9 mouse cellular contexts compared by ENCODE assay signal in genomic region chr8:83624739-83625138, GRCm38 (mm10). TPM values are rescaled to one million over a fixed set of nuclear protein-coding genes. Genes with fewer than 3 reads are reported as not detected.
DNase-seq lines count a peak whose midpoint lies in the region; ATAC-seq and TF ChIP-seq lines count a peak whose summit lies in the region.
"Had no signal": no experiment of that assay in that cellular context is flagged by ENCODE, and none has a peak within 500 bp of the region (broad histone marks: within the 10 kb centered on the region; RNA-seq: fewer than 3 reads in every experiment).

No protein-coding gene starts in this region.

- TF ChIP-seq CTCF in midbrain, postnatal 0 days (IDR thresholded peaks at IDR 0.05): peak; percentile 76
- TF ChIP-seq CTCF in kidney, postnatal 0 days (IDR thresholded peaks at IDR 0.05; ENCODE audit: low read depth): peak; percentile 79
- TF ChIP-seq CTCF in small intestine, adult 2 months (IDR thresholded peaks at IDR 0.05; ENCODE audit: extremely low read depth, insufficient read length, insufficient replicate concordance, low read depth, low read length): peak; percentile 54; the same call in 1 of the 2 replicates

- no peak for ATAC-seq in midbrain, postnatal 0 days (ENCODE audit: low FRiP score)
- ATAC-seq in midbrain, embryonic 15.5 days (replicated peaks): no peak
- ATAC-seq in kidney, postnatal 0 days (replicated peaks; ENCODE audit: low FRiP score, low read depth): no peak

- no peak for TF ChIP-seq POLR2A in small intestine, adult 2 months (IDR thresholded peaks at IDR 0.05; ENCODE audit: low read depth, low read length)

- no peaks in the 10 kb centered on the region for H3K4me1 ChIP-seq in midbrain, postnatal 0 days (ENCODE audit: insufficient read depth, low read length)
- H3K4me1 ChIP-seq in midbrain, embryonic 15.5 days: 0 out of 2 replicates have a peak, but pooled peaks cover 7% of the 10 kb centered on the region
- H3K4me1 ChIP-seq in kidney, postnatal 0 days (replicated peaks; ENCODE audit: insufficient read depth, low read length): no peaks in the 10 kb centered on the region
- peaks cover 2% of the 10 kb centered on the region for H3K4me1 ChIP-seq in small intestine, adult 2 months (ENCODE audit: control insufficient read depth, insufficient read depth, insufficient read length, low read length)

- no peak overlapping the region for H3K4me2 ChIP-seq in midbrain, postnatal 0 days (ENCODE audit: low read depth, low read length, poor library complexity, severe bottlenecking)
- no peak overlapping the region for H3K4me2 ChIP-seq in midbrain, embryonic 15.5 days
- no peak overlapping the region for H3K4me2 ChIP-seq in kidney, postnatal 0 days (ENCODE audit: low read length)
- H3K4me2 ChIP-seq: embryonic facial prominence, embryonic 15.5 days had no signal

- peak; percentile 68 to 76 for DNase-seq in cerebellum, postnatal 10 days
- no peak for DNase-seq in cerebellum, adult 9-11 months
- peak; percentile 31 for DNase-seq in midbrain, postnatal 0 days (ENCODE audit: low spot score)
- peak; percentile 50 for DNase-seq in kidney, postnatal 0 days (ENCODE audit: low spot score)
- no peak for DNase-seq in thymus, postnatal 4 days
- no peak for DNase-seq in gastrocnemius, postnatal 25 days

- no peak overlapping the region for H3K27ac ChIP-seq in midbrain, postnatal 0 days (ENCODE audit: low read depth, low read length)
- no peak overlapping the region for H3K27ac ChIP-seq in midbrain, embryonic 15.5 days
- no peak overlapping the region for H3K27ac ChIP-seq in kidney, postnatal 0 days
- H3K27ac ChIP-seq in small intestine, adult 2 months (ENCODE audit: insufficient read depth, low read depth, low read length): no peak overlapping the region
- H3K27ac ChIP-seq: embryonic facial prominence, embryonic 15.5 days had no signal

- H3K9ac ChIP-seq in midbrain, postnatal 0 days (replicated peaks; ENCODE audit: low read length, poor library complexity, severe bottlenecking): no peak overlapping the region
- no peak overlapping the region for H3K9ac ChIP-seq in midbrain, embryonic 15.5 days
- H3K9ac ChIP-seq in kidney, postnatal 0 days (ENCODE audit: low read depth, low read length): no peak overlapping the region
- H3K9ac ChIP-seq: embryonic facial prominence, embryonic 15.5 days had no signal

- H3K36me3 ChIP-seq in midbrain, postnatal 0 days (ENCODE audit: insufficient read depth, low read length): no peaks in the 10 kb centered on the region
- H3K36me3 ChIP-seq in midbrain, embryonic 15.5 days (replicated peaks): no peaks in the 10 kb centered on the region
- H3K36me3 ChIP-seq in kidney, postnatal 0 days (ENCODE audit: insufficient read depth, low read length): no peaks in the 10 kb centered on the region
- H3K36me3 ChIP-seq in small intestine, adult 2 months (ENCODE audit: control insufficient read depth, insufficient read depth, low read length): no peaks in the 10 kb centered on the region
- H3K36me3 ChIP-seq: embryonic facial prominence, embryonic 15.5 days had no signal

- WGBS in midbrain, postnatal 0 days: 46% methylated on average over 3 of the region's 3 CpGs
- WGBS in midbrain, embryonic 15.5 days: 42% methylated on average over 3 of the region's 3 CpGs
- WGBS in kidney, postnatal 0 days: 38% methylated on average over 3 of the region's 3 CpGs
- WGBS in small intestine, adult 2 months: 27% methylated on average over 3 of the region's 3 CpGs

- H3K27me3 ChIP-seq in midbrain, postnatal 0 days (ENCODE audit: insufficient read depth, low read length): no peaks in the 10 kb centered on the region
- H3K27me3 ChIP-seq in midbrain, embryonic 15.5 days (replicated peaks): no peaks in the 10 kb centered on the region
- H3K27me3 ChIP-seq in kidney, postnatal 0 days (ENCODE audit: insufficient read depth, low read length): no peaks in the 10 kb centered on the region
- no peaks in the 10 kb centered on the region for H3K27me3 ChIP-seq in small intestine, adult 2 months (ENCODE audit: control insufficient read depth, insufficient read depth, low read length)
- H3K27me3 ChIP-seq: embryonic facial prominence, embryonic 15.5 days had no signal

- no peak overlapping the region for H3K4me3 ChIP-seq in midbrain, postnatal 0 days (ENCODE audit: low read depth, low read length)
- no peak overlapping the region for H3K4me3 ChIP-seq in midbrain, embryonic 15.5 days
- H3K4me3 ChIP-seq in kidney, postnatal 0 days (replicated peaks; ENCODE audit: low read depth, low read length): no peak overlapping the region
- no peak overlapping the region for H3K4me3 ChIP-seq in small intestine, adult 2 months (ENCODE audit: low read depth, low read length)
- H3K4me3 ChIP-seq: embryonic facial prominence, embryonic 15.5 days had no signal

- no peaks in the 10 kb centered on the region for H3K9me3 ChIP-seq in midbrain, postnatal 0 days (ENCODE audit: low read length)
- no peaks in the 10 kb centered on the region for H3K9me3 ChIP-seq in midbrain, embryonic 15.5 days
- no peaks in the 10 kb centered on the region for H3K9me3 ChIP-seq in kidney, postnatal 0 days (replicated peaks; ENCODE audit: low read length)
- H3K9me3 ChIP-seq: embryonic facial prominence, embryonic 15.5 days had no signal

RNA-seq across cellular contexts. Expression of gene Dnajb1, which starts 16.7 kb away (rescaled TPM):
- total RNA-seq in midbrain, postnatal 0 days (2014; rRNA removed): 41.0 and 43.3 TPM in 2 replicates
- 60.3 and 72.4 TPM in 2 replicates for polyA plus RNA-seq in midbrain, postnatal 0 days (2015; fragmentation: Nextera tagmentation; extraction: Ambion mirVana)
- polyA plus RNA-seq in midbrain, embryonic 15.5 days (2015; fragmentation: Nextera tagmentation; extraction: Ambion mirVana): 65.2 and 65.5 TPM in 2 replicates
- 30.2 and 35.3 TPM in 2 replicates for polyA plus RNA-seq in kidney, postnatal 0 days (2015; fragmentation: Nextera tagmentation; extraction: Ambion mirVana)
- 21.1 and 34.0 TPM in 2 replicates for polyA plus RNA-seq in small intestine, adult 2 months (2012; rRNA removed)
- 1 to 10 TPM; 4.6 to 6.0 TPM for total RNA-seq in gastrocnemius, postnatal 25 days (2021)

RNA-seq across cellular contexts. Expression of gene Tecr, which starts 17.0 kb away (rescaled TPM):
- 1,134 and 1,270 TPM in 2 replicates for total RNA-seq in midbrain, postnatal 0 days (2014; rRNA removed)
- 1,433 and 1,533 TPM in 2 replicates for polyA plus RNA-seq in midbrain, postnatal 0 days (2015; fragmentation: Nextera tagmentation; extraction: Ambion mirVana)
- polyA plus RNA-seq in midbrain, embryonic 15.5 days (2015; fragmentation: Nextera tagmentation; extraction: Ambion mirVana): 1,118 and 1,124 TPM in 2 replicates
- polyA plus RNA-seq in kidney, postnatal 0 days (2015; fragmentation: Nextera tagmentation; extraction: Ambion mirVana): 560 and 574 TPM in 2 replicates
- polyA plus RNA-seq in small intestine, adult 2 months (2012; rRNA removed): 184 and 322 TPM in 2 replicates
- 100 to 1,000 TPM; 313 to 489 TPM for total RNA-seq in gastrocnemius, postnatal 25 days (2021)

RNA-seq across cellular contexts. Expression of gene Gipc1, which starts 27.7 kb away (rescaled TPM):
- total RNA-seq in midbrain, postnatal 0 days (2014; rRNA removed): 72.3 and 74.2 TPM in 2 replicates
- polyA plus RNA-seq in midbrain, postnatal 0 days (2015; fragmentation: Nextera tagmentation; extraction: Ambion mirVana): 108 and 111 TPM in 2 replicates
- polyA plus RNA-seq in midbrain, embryonic 15.5 days (2015; fragmentation: Nextera tagmentation; extraction: Ambion mirVana): 128 and 132 TPM in 2 replicates
- polyA plus RNA-seq in kidney, postnatal 0 days (2015; fragmentation: Nextera tagmentation; extraction: Ambion mirVana): 197 and 212 TPM in 2 replicates
- 23.4 and 35.5 TPM in 2 replicates for polyA plus RNA-seq in small intestine, adult 2 months (2012; rRNA removed)
- 10 to 100 TPM; 18.9 to 20.4 TPM for total RNA-seq in gastrocnemius, postnatal 25 days (2021)

RNA-seq across cellular contexts. Expression of gene Ptger1, which starts 41.7 kb away (rescaled TPM):
- total RNA-seq in midbrain, postnatal 0 days (2014; rRNA removed): 0.55 and 0.85 TPM in 2 replicates
- polyA plus RNA-seq in midbrain, postnatal 0 days (2015; fragmentation: Nextera tagmentation; extraction: Ambion mirVana): 0.27 and 0.36 TPM in 2 replicates
- 0.92 and 1.7 TPM in 2 replicates for polyA plus RNA-seq in midbrain, embryonic 15.5 days (2015; fragmentation: Nextera tagmentation; extraction: Ambion mirVana)
- 9.4 and 9.8 TPM in 2 replicates for polyA plus RNA-seq in kidney, postnatal 0 days (2015; fragmentation: Nextera tagmentation; extraction: Ambion mirVana)
- 2.9 and 3.0 TPM in 2 replicates for polyA plus RNA-seq in small intestine, adult 2 months (2012; rRNA removed)
- total RNA-seq in gastrocnemius, postnatal 25 days (2021): under 1 TPM; 0.13 to 0.15 TPM

RNA-seq across cellular contexts. Expression of gene Ndufb7, which starts 58.3 kb away (rescaled TPM):
- total RNA-seq in midbrain, postnatal 0 days (2014; rRNA removed): 151 and 158 TPM in 2 replicates
- polyA plus RNA-seq in midbrain, postnatal 0 days (2015; fragmentation: Nextera tagmentation; extraction: Ambion mirVana): 396 and 420 TPM in 2 replicates
- 336 and 348 TPM in 2 replicates for polyA plus RNA-seq in midbrain, embryonic 15.5 days (2015; fragmentation: Nextera tagmentation; extraction: Ambion mirVana)
- 502 and 515 TPM in 2 replicates for polyA plus RNA-seq in kidney, postnatal 0 days (2015; fragmentation: Nextera tagmentation; extraction: Ambion mirVana)
- 531 and 683 TPM in 2 replicates for polyA plus RNA-seq in small intestine, adult 2 months (2012; rRNA removed)
- 100 to 1,000 TPM; 349 to 360 TPM for total RNA-seq in gastrocnemius, postnatal 25 days (2021)

Comparison
In these comparisons a context has a peak if more than half of its experiments do, and no peak if none do; other contexts are left out.
1. DNase-seq: peak in cerebellum, postnatal 10 days (2 of 2), midbrain, postnatal 0 days (single experiment) and kidney, postnatal 0 days (single experiment); none in cerebellum, adult 9-11 months (single experiment), thymus, postnatal 4 days (single experiment) and gastrocnemius, postnatal 25 days (single experiment).
2. Peak in every context shown above with its lines, with median percentiles within 50 percentile points of each other: CTCF ChIP-seq.